Mouse (Mus musculus) CD4-positive naive resting alpha-beta T cell, adult 76 days (primary cell): ENCODE measurements around the gene Cytl1. TPM values are rescaled to one million over a fixed set of nuclear protein-coding genes. Genes with fewer than 3 reads are reported as not detected.

ENCODE experiments used
- total RNA-seq: library from RNA; stranded (reverse); gene quantifications from one replicate; pipeline ENCODE4 v1.2.4, GENCODE M21; 2023

Gene Cytl1
- not detected for total RNA-seq

DNA sequence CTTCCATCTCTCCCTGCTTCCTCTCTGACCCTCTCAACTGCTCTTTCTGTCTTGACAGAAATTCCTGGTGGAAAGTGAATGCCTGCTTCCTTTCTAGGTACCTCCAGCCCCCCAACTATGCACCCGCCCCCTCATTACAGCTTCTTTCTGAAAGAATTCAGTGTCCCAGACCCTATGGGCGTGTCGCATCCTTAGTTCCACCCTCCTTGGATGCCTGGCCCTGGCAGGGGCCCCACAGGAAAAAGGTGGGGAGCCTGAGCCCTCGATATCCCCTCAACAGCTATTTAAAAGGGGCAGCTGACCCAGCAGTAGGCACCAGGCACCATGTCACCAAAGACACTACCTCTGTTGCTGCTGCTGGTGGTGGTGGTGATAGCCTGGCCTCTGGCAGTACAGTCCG is at the start of gene Cytl1:
Gene Cytl1 (plus strand): TSS at position 296 of the 400 bp plus-strand sequence.

GRCm38 (mm10) chr5:37716505-37717372 is 18.6 kb upstream of the Cytl1 start, which contains the start of gene Stk32b:
Gene Stk32b, minus strand, starts transcription at chr5:37717171.

Other genes with a start within 250 kb of the Cytl1 start
- not detected for gene Stk32b, start 18.3 kb upstream of the Cytl1 start, total RNA-seq
- gene Msx1, start 89.1 kb downstream of the Cytl1 start, total RNA-seq: not detected